Mouse (Mus musculus): ENCODE measurements around the gene Dnajc4. TPM values are rescaled to one million over a fixed set of nuclear protein-coding genes. Genes with fewer than 3 reads are reported as not detected.
A peak's percentile ranks its signal among the peaks of the same experiment; 100 is the strongest.

Dnajc4 gene
- polyA plus RNA-seq, 1 experiment from 2014 or later: 16.1 TPM

- Histone ChIP-seq H3K4me1 (ENCODE audit: control insufficient read depth, insufficient read depth, low read length) (peaks cover 2% of the 10 kb centered on the region), H3K36me3 (replicated peaks; ENCODE audit: control insufficient read depth, insufficient read depth, low read depth, low read length) (peaks cover 3% of the 10 kb centered on the region; the same call in 1 of the 2 replicates), H3K27ac (replicated peaks; ENCODE audit: low read depth, low read length) (no peak overlapping the region), H3K4me3 (ENCODE audit: low read depth, low read length) (no peak overlapping the region), H3K9ac (replicated peaks; ENCODE audit: low read length) (no peak overlapping the region), H3K27me3 (ENCODE audit: control insufficient read depth, insufficient read depth, low read length) (no peaks in the 10 kb centered on the region), H3K4me2 (ENCODE audit: low read depth, low read length) (peak overlapping the region; percentile 77), H3K9me3 (replicated peaks; ENCODE audit: control insufficient read depth, low read length) (no peaks in the 10 kb centered on the region)
- 21% methylated on average over 11 of the region's 11 CpGs for WGBS
- ATAC-seq (replicated peaks; ENCODE audit: insufficient number of reproducible peaks, low FRiP score, low TSS enrichment, low read depth) (no peak), DNase-seq (ENCODE audit: low spot score) (no peak)
These were observed 21.8 kb downstream of the Dnajc4 start for GRCm38 (mm10) chr19:6970460-6971085.

DNA sequence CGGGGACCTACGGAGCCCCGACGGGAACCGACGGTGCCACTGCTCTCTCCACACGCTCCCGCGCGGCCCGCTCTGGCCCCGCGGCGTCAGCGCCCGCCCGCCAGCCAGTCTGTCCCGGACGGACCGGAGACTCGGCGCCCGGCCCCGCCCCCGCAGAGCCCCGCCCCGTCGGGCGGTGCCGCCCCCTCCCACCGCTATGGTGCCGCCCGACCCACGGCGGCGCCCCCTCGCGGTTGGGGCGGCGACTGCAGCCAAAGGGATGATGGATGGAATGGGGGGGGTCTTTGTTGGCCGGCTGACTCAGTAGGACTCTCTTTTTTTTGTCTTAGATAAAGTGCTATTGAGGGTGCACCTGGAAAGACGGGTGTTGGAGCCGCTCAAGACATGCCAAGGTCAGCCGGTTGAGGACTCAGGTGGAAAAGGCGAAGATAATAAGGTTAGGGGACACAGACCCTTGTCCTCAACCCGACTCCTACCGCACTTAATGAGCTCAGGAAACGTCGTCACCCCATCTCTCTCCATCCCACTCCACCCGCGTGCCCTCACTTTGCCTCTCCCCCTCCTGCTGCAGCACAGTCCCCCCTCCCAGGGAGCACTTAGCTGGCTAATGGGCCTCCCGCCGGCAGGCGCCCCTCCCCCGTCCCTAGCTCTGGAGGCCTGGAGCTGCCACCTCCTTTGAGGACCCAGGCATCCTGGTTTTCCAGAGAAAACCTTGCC, 22.5 kb downstream of the Dnajc4 start:
- H3K27me3 ChIP-seq (ENCODE audit: control insufficient read depth, insufficient read depth, low read length): no peaks in the 10 kb centered on the region
- H3K36me3 ChIP-seq (replicated peaks; ENCODE audit: control insufficient read depth, insufficient read depth, low read depth, low read length): peaks cover 3% of the 10 kb centered on the region; the same call in 1 of the 2 replicates
- H3K9me3 ChIP-seq (replicated peaks; ENCODE audit: control insufficient read depth, low read length): no peaks in the 10 kb centered on the region
- H3K9ac ChIP-seq (replicated peaks; ENCODE audit: low read length): peak overlapping the region; percentile 53
- no peak overlapping the region for H3K27ac ChIP-seq (replicated peaks; ENCODE audit: low read depth, low read length)
- peak; percentile 24; the same call in 1 of the 2 replicates for ATAC-seq (replicated peaks; ENCODE audit: insufficient number of reproducible peaks, low FRiP score, low TSS enrichment, low read depth)
- H3K4me2 ChIP-seq (ENCODE audit: low read depth, low read length): peak overlapping the region; percentile 77
- 1% methylated on average over 50 of the region's 55 CpGs for WGBS
- peaks cover 2% of the 10 kb centered on the region for H3K4me1 ChIP-seq (ENCODE audit: control insufficient read depth, insufficient read depth, low read length)
- H3K4me3 ChIP-seq (ENCODE audit: low read depth, low read length): peak overlapping the region; percentile 52
- peak; percentile 75 for DNase-seq (ENCODE audit: low spot score)

DNA sequence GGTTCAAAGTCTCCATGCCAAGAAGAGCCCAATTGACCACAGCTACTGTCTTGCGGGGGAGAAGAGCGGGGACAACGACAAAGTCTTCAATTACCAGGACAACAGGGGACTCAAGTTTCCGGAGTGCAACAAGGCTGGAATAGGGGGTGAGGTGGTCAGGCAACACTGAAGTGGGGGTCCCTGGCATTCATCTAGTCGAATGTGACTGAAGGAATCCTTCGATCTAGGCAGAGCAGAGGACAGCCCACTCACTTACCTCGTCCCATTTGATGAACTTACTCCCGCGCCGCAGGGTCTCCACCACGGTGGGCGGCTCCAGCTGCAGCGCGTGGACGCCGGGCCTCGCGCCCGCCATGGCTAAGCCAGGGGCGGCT, 23.1 kb downstream of the Dnajc4 start:
- ATAC-seq (replicated peaks; ENCODE audit: insufficient number of reproducible peaks, low FRiP score, low TSS enrichment, low read depth) (no peak), DNase-seq (ENCODE audit: low spot score) (no peak)
- H3K4me3 ChIP-seq (ENCODE audit: low read depth, low read length): peak overlapping the region; percentile 52
- H3K9ac ChIP-seq (replicated peaks; ENCODE audit: low read length): peak overlapping the region; percentile 53
- H3K9me3 ChIP-seq (replicated peaks; ENCODE audit: control insufficient read depth, low read length): no peaks in the 10 kb centered on the region
- H3K4me1 ChIP-seq (ENCODE audit: control insufficient read depth, insufficient read depth, low read length): peaks cover 2% of the 10 kb centered on the region
- H3K4me2 ChIP-seq (ENCODE audit: low read depth, low read length): peak overlapping the region; percentile 77
- no peaks in the 10 kb centered on the region for H3K27me3 ChIP-seq (ENCODE audit: control insufficient read depth, insufficient read depth, low read length)
- H3K27ac ChIP-seq (replicated peaks; ENCODE audit: low read depth, low read length): no peak overlapping the region
- H3K36me3 ChIP-seq (replicated peaks; ENCODE audit: control insufficient read depth, insufficient read depth, low read depth, low read length): peaks cover 3% of the 10 kb centered on the region; the same call in 1 of the 2 replicates
- 1% methylated on average over 20 of the region's 20 CpGs for WGBS

GRCm38 (mm10) chr19:6968491-6969271, 23.7 kb downstream of the Dnajc4 start:
- Histone ChIP-seq H3K4me3 (ENCODE audit: low read depth, low read length) (peak overlapping the region; percentile 52), H3K9ac (replicated peaks; ENCODE audit: low read length) (peak overlapping the region; percentile 53), H3K4me1 (ENCODE audit: control insufficient read depth, insufficient read depth, low read length) (peaks cover 2% of the 10 kb centered on the region), H3K4me2 (ENCODE audit: low read depth, low read length) (peak overlapping the region; percentile 77), H3K27ac (replicated peaks; ENCODE audit: low read depth, low read length) (no peak overlapping the region), H3K9me3 (replicated peaks; ENCODE audit: control insufficient read depth, low read length) (no peaks in the 10 kb centered on the region), H3K36me3 (replicated peaks; ENCODE audit: control insufficient read depth, insufficient read depth, low read depth, low read length) (peaks cover 3% of the 10 kb centered on the region; the same call in 1 of the 2 replicates), H3K27me3 (ENCODE audit: control insufficient read depth, insufficient read depth, low read length) (no peaks in the 10 kb centered on the region)
- no peak for ATAC-seq (replicated peaks; ENCODE audit: insufficient number of reproducible peaks, low FRiP score, low TSS enrichment, low read depth)
- peak; percentile 25 for DNase-seq (ENCODE audit: low spot score)
- WGBS: 10% methylated on average over 15 of the region's 15 CpGs

DNA sequence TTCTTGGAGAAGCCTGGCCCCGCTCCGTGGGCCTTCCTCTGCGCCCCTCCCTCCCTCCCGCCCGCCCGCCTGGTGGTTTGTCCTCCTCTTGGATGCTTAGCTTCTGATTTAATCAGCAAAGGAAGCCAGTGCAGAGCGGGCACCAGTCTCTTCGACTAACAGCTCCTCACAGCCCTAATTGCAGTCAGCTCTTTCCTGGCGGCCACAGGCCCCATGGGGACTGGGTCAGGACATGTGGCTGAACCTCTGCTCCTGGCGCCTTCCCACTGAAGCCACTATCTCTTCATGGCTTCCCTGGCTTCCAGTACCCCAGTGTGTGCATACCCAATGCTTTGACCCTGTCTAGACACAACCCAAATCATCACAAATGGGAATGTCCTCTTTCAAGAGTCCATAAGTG, 35.9 kb downstream of the Dnajc4 start:
- Histone ChIP-seq H3K9ac (replicated peaks; ENCODE audit: low read length) (no peak overlapping the region), H3K36me3 (replicated peaks; ENCODE audit: control insufficient read depth, insufficient read depth, low read depth, low read length) (peaks cover 3% of the 10 kb centered on the region), H3K27ac (replicated peaks; ENCODE audit: low read depth, low read length) (no peak overlapping the region), H3K4me3 (ENCODE audit: low read depth, low read length) (no peak overlapping the region), H3K4me1 (ENCODE audit: control insufficient read depth, insufficient read depth, low read length) (peaks cover 6% of the 10 kb centered on the region), H3K4me2 (ENCODE audit: low read depth, low read length) (no peak overlapping the region), H3K27me3 (ENCODE audit: control insufficient read depth, insufficient read depth, low read length) (no peaks in the 10 kb centered on the region), H3K9me3 (replicated peaks; ENCODE audit: control insufficient read depth, low read length) (no peaks in the 10 kb centered on the region)
- ATAC-seq (replicated peaks; ENCODE audit: insufficient number of reproducible peaks, low FRiP score, low TSS enrichment, low read depth) (no peak), DNase-seq (ENCODE audit: low spot score) (no peak)
- WGBS: 79% methylated on average over 10 of the region's 10 CpGs

DNA sequence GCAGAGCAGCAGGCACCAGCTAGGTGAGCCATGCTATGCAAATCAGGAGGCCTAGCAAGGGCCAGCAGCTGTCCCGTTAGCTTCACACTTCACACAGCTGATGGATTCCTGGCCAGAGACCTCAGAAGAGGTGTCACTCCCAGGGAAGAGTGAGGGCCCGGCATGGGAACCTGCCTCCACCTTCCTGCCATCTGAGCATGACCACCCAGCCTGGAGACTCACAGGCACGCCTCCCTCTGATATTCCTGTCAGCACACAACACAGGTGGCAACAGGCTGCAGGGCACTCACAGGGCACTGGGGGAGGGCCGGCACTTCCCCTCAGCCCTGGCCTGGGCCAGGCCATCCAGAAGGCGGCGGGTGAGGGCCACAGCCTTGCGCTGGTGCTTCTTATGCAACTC, 36.9 kb downstream of the Dnajc4 start:
- Histone ChIP-seq H3K27me3 (ENCODE audit: control insufficient read depth, insufficient read depth, low read length) (no peaks in the 10 kb centered on the region), H3K4me1 (ENCODE audit: control insufficient read depth, insufficient read depth, low read length) (peaks cover 6% of the 10 kb centered on the region), H3K4me3 (ENCODE audit: low read depth, low read length) (no peak overlapping the region), H3K27ac (replicated peaks; ENCODE audit: low read depth, low read length) (no peak overlapping the region), H3K4me2 (ENCODE audit: low read depth, low read length) (no peak overlapping the region), H3K9me3 (replicated peaks; ENCODE audit: control insufficient read depth, low read length) (no peaks in the 10 kb centered on the region), H3K36me3 (replicated peaks; ENCODE audit: control insufficient read depth, insufficient read depth, low read depth, low read length) (peaks cover 3% of the 10 kb centered on the region), H3K9ac (replicated peaks; ENCODE audit: low read length) (no peak overlapping the region)
- WGBS: 83% methylated on average over 7 of the region's 7 CpGs
- ATAC-seq (replicated peaks; ENCODE audit: insufficient number of reproducible peaks, low FRiP score, low TSS enrichment, low read depth) (no peak), DNase-seq (ENCODE audit: low spot score) (no peak)

DNA sequence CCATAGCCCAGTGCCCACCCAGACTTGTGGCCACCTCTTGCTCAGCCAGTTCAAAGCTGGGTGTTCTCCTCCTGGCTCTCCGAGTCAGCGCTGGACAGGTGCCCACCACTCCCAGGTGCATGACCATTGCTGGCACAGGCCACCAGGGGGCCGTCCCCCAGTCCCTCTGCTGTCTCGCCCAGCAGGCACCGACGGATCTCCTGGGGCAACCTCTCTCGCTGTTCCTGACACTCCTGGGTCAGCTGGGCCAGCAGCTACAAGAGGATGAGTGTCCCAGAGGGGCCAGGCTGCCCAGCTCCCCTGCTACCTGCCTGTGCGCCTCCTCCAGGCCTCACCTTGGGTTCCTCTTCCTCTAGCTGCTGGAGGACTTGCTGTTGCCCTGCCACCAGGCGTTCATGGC, 38.3 kb downstream of the Dnajc4 start:
- Histone ChIP-seq H3K4me1 (ENCODE audit: control insufficient read depth, insufficient read depth, low read length) (peaks cover 6% of the 10 kb centered on the region), H3K9me3 (replicated peaks; ENCODE audit: control insufficient read depth, low read length) (no peaks in the 10 kb centered on the region), H3K9ac (replicated peaks; ENCODE audit: low read length) (no peak overlapping the region), H3K4me2 (ENCODE audit: low read depth, low read length) (no peak overlapping the region), H3K4me3 (ENCODE audit: low read depth, low read length) (no peak overlapping the region), H3K36me3 (replicated peaks; ENCODE audit: control insufficient read depth, insufficient read depth, low read depth, low read length) (peaks cover 3% of the 10 kb centered on the region), H3K27ac (replicated peaks; ENCODE audit: low read depth, low read length) (no peak overlapping the region), H3K27me3 (ENCODE audit: control insufficient read depth, insufficient read depth, low read length) (no peaks in the 10 kb centered on the region)
- 51% methylated on average over 9 of the region's 9 CpGs for WGBS
- DNase-seq (ENCODE audit: low spot score): no peak
- no peak for ATAC-seq (replicated peaks; ENCODE audit: insufficient number of reproducible peaks, low FRiP score, low TSS enrichment, low read depth)
